Mouse (Mus musculus) retina, adult 2 months (tissue): ENCODE measurements at regions not wholly inside any gene's neighbourhood (a gene's known extent, or its start where the extent isn't known, plus 50 kb on each side); places are given as distances from the start of the nearest gene placed in this dataset.

Experiments
- DNase-seq: peaks from one replicate; pipeline ENCODE4 v3.0.0-alpha.2; 2012; ENCODE audit warnings: low read depth, low spot score

GRCm38 (mm10) chr2:106256012-106256411, 252.7 kb upstream of the Dnajc24 start:
- DNase-seq = no peak

DNA sequence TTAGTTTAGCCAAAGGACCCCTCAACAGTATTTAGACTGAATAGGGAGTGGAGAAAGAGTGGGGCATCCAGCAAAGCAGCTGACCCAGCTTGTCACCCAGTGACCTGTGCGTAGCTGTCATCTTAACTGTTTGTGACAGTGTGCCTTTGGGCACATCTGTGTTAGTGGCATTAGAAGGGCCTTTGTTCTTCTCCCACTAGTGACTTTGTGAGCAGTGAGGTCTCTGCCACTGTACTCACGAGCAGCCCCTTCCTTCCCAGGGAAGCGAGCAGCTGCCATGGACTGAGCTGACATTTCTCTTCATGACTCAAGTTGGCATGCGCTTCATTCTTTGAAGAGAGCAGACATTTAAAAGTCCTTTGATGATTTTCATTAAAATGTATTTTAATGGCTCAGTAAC, 231.0 kb upstream of the Dnajc24 start:
- DNase-seq = no peak

GRCm38 (mm10) chr2:106231136-106231535, 227.8 kb upstream of the Dnajc24 start:
- no peak for DNase-seq

GRCm38 (mm10) chr2:106230021-106230420, 226.7 kb upstream of the Dnajc24 start:
- no peak for DNase-seq

DNA sequence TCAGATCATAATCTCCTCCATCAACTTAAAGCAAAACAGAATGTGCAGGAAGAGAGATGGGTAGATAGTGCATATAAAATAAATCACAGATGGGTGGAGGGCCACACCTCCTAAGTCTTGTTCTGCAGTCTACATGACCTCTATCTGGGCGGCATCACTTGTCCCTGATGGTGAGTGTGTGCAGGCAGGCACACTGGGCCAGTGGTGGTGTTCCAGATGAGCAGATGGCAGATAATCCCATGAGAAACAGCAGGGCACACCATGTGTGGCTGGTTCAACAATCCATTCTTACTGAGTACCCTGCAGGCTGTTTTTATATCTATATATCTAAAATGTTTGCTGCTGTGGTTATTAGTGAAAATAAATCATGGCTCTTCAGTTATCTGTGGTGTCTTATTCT, 224.9 kb upstream of the Dnajc24 start:
- peak; percentile 13 for DNase-seq

DNA sequence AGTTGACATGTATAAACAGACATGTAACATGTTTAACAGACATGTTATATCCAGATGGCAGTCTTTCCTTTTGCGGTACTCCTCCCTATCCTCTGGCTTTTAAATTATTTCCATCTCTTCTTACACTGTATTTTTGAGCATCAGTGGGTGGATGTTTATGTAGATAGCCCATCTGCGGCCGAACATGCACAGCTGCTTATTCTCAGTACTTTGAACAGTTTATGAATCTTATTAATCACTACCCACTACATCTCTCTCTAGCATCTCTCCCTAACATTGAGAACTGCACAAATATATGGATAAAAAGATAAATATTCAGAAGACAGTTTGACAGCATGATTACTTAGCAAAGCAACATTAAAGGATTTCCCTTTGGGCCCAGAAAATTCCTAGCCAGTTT, 212.8 kb upstream of the Dnajc24 start:
- DNase-seq = no peak

GRCm38 (mm10) chr2:106213740-106214139, 210.4 kb upstream of the Dnajc24 start:
- no peak for DNase-seq

DNA sequence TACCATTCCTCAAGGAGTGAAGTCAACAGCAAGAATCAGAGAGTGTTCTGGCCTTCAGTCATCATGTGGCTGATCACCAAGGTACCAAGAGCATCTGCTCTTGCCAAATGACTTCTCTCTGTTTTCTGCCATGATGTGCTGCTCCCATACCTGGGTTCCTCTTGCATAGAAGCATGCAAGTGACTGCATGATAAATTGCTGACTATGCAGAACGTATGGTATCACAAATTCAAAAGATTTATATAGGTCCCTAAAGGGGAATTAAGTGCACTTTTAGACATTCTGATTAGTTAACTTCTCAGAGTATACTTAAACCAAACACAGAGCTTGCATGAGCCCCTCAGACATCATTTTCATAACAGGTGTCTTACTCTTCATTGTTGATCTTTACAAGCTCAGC, 207.4 kb upstream of the Dnajc24 start:
- no peak for DNase-seq

GRCm38 (mm10) chr2:106208767-106209250, 205.5 kb upstream of the Dnajc24 start:
- DNase-seq = no peak

GRCm38 (mm10) chr2:106200130-106200529, 196.8 kb upstream of the Dnajc24 start:
- no peak for DNase-seq

GRCm38 (mm10) chr2:106195170-106195569, 191.8 kb upstream of the Dnajc24 start:
- no peak for DNase-seq

DNA sequence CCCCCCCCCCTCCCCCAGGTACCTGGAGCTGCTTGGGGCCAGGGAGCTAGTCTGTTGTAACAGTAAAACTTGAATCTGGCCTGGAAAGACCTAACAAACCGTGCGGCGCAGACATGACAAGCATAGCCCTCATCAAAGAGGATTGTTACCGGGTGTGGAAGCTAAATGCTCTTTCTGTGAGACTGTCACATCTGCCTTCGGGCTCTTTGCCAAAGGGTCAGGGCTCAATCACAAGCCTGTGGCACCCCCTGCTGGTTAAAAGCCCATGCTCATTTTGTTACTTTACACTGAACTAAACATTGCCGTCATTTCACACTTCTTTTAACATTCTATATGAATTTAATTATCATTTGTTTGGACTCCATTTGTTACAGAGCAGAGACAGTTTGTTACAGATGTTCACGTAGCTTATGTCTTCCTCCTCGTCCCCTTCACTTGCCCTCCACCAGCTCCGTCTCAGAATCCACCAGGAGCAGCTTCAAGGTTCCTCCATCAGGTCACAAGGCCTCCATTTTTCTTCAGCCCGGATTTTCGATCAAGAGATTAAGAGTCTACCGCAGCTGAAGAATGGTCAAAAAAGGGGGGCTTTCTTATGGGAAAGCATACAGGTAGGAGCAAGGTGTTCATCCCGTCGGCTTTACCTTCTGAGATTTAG, 191.1 kb upstream of the Dnajc24 start:
- peak; percentile 74 for DNase-seq

DNA sequence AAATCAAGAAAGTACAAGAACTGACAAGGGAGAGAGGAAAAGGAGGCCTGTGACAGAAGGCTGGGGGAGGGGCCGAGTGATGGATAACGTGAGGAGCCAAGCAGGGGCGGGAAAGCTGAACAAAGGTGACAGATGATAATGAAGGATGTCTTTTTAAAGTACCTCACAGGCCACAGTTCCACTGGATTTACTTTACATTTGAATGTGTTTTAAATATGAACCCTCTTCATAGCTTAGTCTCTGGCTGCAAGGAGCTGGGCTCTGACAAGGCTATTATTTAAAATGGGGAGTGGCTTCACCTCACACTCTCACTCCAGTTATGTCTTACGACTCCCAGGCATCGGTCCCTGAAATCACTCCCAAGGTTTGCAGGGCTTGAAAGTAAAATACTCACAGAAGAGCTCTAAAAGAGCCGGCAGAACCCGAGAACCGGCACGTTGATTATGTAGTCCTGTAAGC, 190.6 kb upstream of the Dnajc24 start:
- no peak for DNase-seq

DNA sequence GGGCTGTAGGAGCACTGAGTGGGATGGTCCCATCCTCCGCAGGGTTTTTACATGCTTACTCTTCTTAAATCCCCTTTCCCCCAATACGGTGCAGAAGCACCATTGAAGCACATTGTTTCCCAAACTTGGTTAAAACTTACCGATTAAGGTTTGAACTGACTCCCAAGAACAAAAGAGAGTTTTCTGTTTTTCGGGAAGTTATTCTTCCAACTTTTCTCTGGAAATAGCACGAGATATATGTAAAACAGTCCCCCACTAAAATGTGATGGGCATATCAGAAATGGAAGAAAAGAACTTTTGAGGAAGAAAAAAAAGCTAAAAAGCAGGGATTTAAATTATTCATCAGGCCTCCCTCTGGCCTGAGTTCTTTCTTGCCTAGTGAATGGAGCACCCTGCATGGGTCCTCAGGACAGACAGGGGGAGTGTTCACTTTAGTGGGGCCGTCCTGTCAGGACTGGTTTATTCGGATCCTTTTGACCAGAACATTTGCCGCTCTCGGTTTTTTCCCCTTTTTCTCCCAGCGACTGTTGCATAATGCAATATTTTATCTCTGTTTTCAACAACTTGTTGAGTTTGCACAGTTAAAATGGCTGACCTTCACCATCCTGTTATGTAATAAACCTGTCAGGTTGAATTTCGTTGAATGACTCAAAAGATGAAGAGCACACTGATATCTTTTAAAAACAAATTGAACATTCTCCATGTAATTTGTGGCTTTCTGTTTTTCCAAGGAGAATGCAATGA, 187.4 kb upstream of the Dnajc24 start:
- DNase-seq = no peak

DNA sequence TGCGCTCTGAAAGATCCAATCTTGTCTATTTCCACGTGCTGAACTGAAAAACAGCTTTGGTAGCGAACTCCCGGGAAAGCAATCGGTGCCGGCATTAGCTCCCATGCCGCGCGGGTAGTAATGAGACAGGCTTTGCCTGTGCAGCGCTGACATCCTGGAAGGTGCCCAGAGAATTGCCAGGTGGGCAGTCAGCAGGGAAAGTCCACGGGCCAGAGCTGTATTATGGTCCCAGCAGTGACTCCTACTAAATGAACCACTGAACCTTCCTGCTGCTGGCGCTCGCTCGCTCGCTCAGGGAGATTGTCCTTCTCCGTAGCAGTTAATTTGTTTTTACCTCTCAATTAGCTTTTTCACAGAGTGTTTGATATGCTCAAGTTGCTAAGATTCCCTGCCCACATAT, 180.3 kb upstream of the Dnajc24 start:
- DNase-seq = no peak

- no peak for DNase-seq
These were observed 178.7 kb upstream of the Dnajc24 start for GRCm38 (mm10) chr2:106182051-106182450.

GRCm38 (mm10) chr2:106162681-106163080, 159.3 kb upstream of the Dnajc24 start:
- no peak for DNase-seq

DNA sequence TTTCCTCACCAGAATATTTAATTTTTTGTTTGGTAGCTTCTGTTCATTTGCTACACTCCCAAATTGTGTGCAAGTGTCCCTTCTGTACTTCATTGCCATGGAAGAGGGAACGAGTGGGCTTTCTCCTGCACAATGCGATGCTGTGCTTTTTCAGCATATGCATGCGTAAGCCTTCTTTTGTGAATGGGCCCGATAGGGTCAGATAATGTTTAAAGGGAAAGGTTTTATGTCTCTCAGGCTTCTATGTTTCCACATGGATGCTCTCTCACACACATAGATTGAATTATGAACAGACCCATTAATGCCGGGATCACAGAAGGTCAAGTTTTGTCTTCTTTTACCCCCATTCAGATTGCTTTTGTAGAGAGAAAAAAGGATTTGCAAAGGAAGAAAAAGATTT, 158.5 kb upstream of the Dnajc24 start:
- no peak for DNase-seq

- no peak for DNase-seq
These were observed 146.4 kb upstream of the Dnajc24 start for GRCm38 (mm10) chr2:106149701-106150100.

GRCm38 (mm10) chr2:106140931-106141330, 137.6 kb upstream of the Dnajc24 start:
- no peak for DNase-seq

GRCm38 (mm10) chr2:106101002-106101401, 97.7 kb upstream of the Dnajc24 start:
- DNase-seq = no peak

DNA sequence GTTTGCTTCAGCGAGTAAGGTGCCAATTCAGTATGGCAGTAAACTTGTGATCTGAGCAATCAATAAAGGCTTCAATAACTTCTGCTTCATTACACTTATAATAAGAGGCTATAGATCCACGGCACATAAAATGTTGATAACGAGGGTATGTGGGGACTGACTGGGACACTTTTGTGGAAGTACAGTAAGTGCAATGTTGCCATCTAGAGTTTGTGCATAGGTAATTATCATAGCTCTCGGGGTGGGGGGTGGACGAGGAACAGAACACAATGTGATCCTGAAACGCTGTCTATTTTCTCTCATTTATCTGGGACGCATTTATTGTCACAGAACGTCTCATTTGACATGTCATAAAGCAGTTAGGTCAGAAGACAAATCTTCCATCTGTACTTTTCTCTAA, 82.8 kb upstream of the Dnajc24 start:
- DNase-seq = no peak
